8 mouse cellular contexts compared by ENCODE assay signal in genomic region chr4:9125236-9125963, GRCm38 (mm10).
A peak's percentile ranks its signal among the peaks of the same experiment; 100 is the strongest.
DNase-seq lines count a peak whose midpoint lies in the region; ATAC-seq and TF ChIP-seq lines count a peak whose summit lies in the region.

No protein-coding gene starts in this region.

- H3K9me3 ChIP-seq in midbrain, embryonic 12.5 days = no peaks in the 10 kb centered on the region

- TF ChIP-seq CTCF in thymus, adult 2 months (IDR thresholded peaks at IDR 0.05; ENCODE audit: borderline replicate concordance, control insufficient read depth, extremely low read depth, insufficient read depth, low read length, poor library complexity) = no peak

- WGBS in thymus, adult 2 months = 56% methylated on average over 11 of the region's 11 CpGs
- 42% methylated on average over 11 of the region's 11 CpGs for WGBS in midbrain, embryonic 12.5 days

- no peak overlapping the region for H3K4me2 ChIP-seq in midbrain, embryonic 12.5 days (replicated peaks)

- H3K4me3 ChIP-seq in thymus, adult 2 months (ENCODE audit: control insufficient read depth, insufficient read depth, low read length) = no peak overlapping the region
- H3K4me3 ChIP-seq in midbrain, embryonic 12.5 days = no peak overlapping the region

- no peaks in the 10 kb centered on the region for H3K4me1 ChIP-seq in thymus, adult 2 months (replicated peaks; ENCODE audit: control insufficient read depth, insufficient read depth, low read length)
- peaks cover 5% of the 10 kb centered on the region; the same call in 1 of the 2 replicates for H3K4me1 ChIP-seq in midbrain, embryonic 12.5 days

- H3K27me3 ChIP-seq in thymus, adult 2 months (ENCODE audit: control insufficient read depth, insufficient read depth, low read length) = no peaks in the 10 kb centered on the region
- H3K27me3 ChIP-seq in midbrain, embryonic 12.5 days = no peaks in the 10 kb centered on the region

- H3K36me3 ChIP-seq in thymus, adult 2 months (ENCODE audit: control insufficient read depth, insufficient read depth, low read length) = no peaks in the 10 kb centered on the region
- H3K36me3 ChIP-seq in midbrain, embryonic 12.5 days = no peaks in the 10 kb centered on the region

- no peak for DNase-seq in frontal cortex, postnatal 10 days (ENCODE audit: low spot score in 2 of 2)
- peak; percentile 17 for DNase-seq in thymus, adult 2 months
- DNase-seq in thymus, adult 18-20 months = no peak
- DNase-seq in yolk sac, embryonic 10.5 days (ENCODE audit: low spot score) = no peak
- DNase-seq in T-cell, adult 2 months (ENCODE audit: low spot score) = no peak

- no peak for TF ChIP-seq POLR2A in thymus, adult 2 months (IDR thresholded peaks at IDR 0.05; ENCODE audit: control insufficient read depth, extremely low read depth, insufficient read depth, low read length, poor library complexity)

- H3K9ac ChIP-seq in midbrain, embryonic 12.5 days (replicated peaks) = no peak overlapping the region

- peak; percentile 80 for ATAC-seq in frontal cortex, adult (ENCODE audit: low TSS enrichment)
- peak; percentile 36; the same call in 1 of the 2 replicates for ATAC-seq in granulocyte monocyte progenitor cell, adult 5-6 weeks (replicated peaks; ENCODE audit: poor library complexity, severe bottlenecking)
- ATAC-seq in midbrain, embryonic 12.5 days (ENCODE audit: low FRiP score, low read depth) = peak; percentile 49; the same call in 1 of the 2 replicates

- no peak overlapping the region for H3K27ac ChIP-seq in thymus, adult 2 months (ENCODE audit: control insufficient read depth, insufficient read depth, low read length)
- H3K27ac ChIP-seq in midbrain, embryonic 12.5 days (replicated peaks) = no peak overlapping the region
